Mouse (Mus musculus) G1E (cell line): ENCODE results near the gene Schip1. TPM values are rescaled to one million over a fixed set of nuclear protein-coding genes. Genes with fewer than 3 reads are reported as not detected.

Source experiments
- ATAC-seq: 2 replicates; pipeline ENCODE4 v1.8.0; 2016; ENCODE audit warnings: mild to moderate bottlenecking; ENCODE audit not compliant: insufficient number of reproducible peaks, poor library complexity, low FRiP score, severe bottlenecking; ENCODE audit errors: extremely low read depth
- DNase-seq: peaks from one replicate; pipeline ENCODE4 v3.0.0; 2012; ENCODE audit warnings: low spot score
- H3K27me3 ChIP-seq: 2 replicates; pipeline ENCODE4 v1.6.1; 2012; ENCODE audit warnings: mild to moderate bottlenecking, low read length, inconsistent platforms; ENCODE audit not compliant: insufficient read depth
- H3K36me3 ChIP-seq: replicated peaks from 2 replicates; pipeline ENCODE3; 2012; ENCODE audit warnings: mild to moderate bottlenecking, inconsistent platforms
- H3K4me1 ChIP-seq: 2 replicates; pipeline ENCODE4 v1.6.1; 2012; ENCODE audit warnings: low read depth, low read length, inconsistent platforms, mixed read lengths; ENCODE audit not compliant: insufficient read depth
- H3K4me3 ChIP-seq: 2 replicates; pipeline ENCODE4 v1.5.1; 2012; ENCODE audit warnings: low read depth, mild to moderate bottlenecking, inconsistent platforms, low read length, moderate library complexity, mixed read lengths
- H3K9me3 ChIP-seq: replicated peaks from 2 replicates; pipeline ENCODE4 v1.6.1; 2012; ENCODE audit warnings: inconsistent platforms
- CTCF ChIP-seq: IDR thresholded peaks from 2 replicates; pipeline ENCODE4 v1.5.1; 2012; ENCODE audit warnings: low read depth, low read length, inconsistent platforms, mixed read lengths
- GATA1 ChIP-seq: IDR thresholded peaks from 2 replicates; pipeline ENCODE4 v1.6.1; 2012; ENCODE audit warnings: borderline replicate concordance, low read length, inconsistent platforms, mixed read lengths
- GATA2 ChIP-seq: IDR thresholded peaks from 2 replicates; pipeline ENCODE4 v1.6.1; 2012; ENCODE audit warnings: low read depth, low read length, inconsistent platforms, borderline replicate concordance
- POLR2AphosphoS5 ChIP-seq: IDR thresholded peaks from 2 replicates; pipeline ENCODE4 v1.6.1; 2012; ENCODE audit warnings: low read depth, low read length, inconsistent platforms; ENCODE audit not compliant: insufficient replicate concordance
- TAL1 ChIP-seq: conservative IDR thresholded peaks from 2 replicates; pipeline ENCODE4 v1.6.1; 2012; ENCODE audit warnings: low read depth, low read length, inconsistent platforms, mixed read lengths
- polyA plus RNA-seq: library from polyadenylated mRNA; stranded (reverse); fragments of >175 nt; gene quantifications from 2 replicates; pipeline ENCODE4 v1.2.3, GENCODE M21; 2012
- total RNA-seq, 2 experiments: library from RNA; stranded (forward) in 1 of 2; stranded (reverse) in 1 of 2; fragments of 200-1000 nt in 1 of 2; fragments of >200 nt in 1 of 2; fragmentation: Nextera tagmentation in 1 of 2; gene quantifications; 2 replicates each; pipeline ENCODE4 v1.2.3; 2014 to 2017

Gene Schip1
- total and polyA plus RNA-seq, 3 experiments: 0.16 TPM; not detected in 2

DNA sequence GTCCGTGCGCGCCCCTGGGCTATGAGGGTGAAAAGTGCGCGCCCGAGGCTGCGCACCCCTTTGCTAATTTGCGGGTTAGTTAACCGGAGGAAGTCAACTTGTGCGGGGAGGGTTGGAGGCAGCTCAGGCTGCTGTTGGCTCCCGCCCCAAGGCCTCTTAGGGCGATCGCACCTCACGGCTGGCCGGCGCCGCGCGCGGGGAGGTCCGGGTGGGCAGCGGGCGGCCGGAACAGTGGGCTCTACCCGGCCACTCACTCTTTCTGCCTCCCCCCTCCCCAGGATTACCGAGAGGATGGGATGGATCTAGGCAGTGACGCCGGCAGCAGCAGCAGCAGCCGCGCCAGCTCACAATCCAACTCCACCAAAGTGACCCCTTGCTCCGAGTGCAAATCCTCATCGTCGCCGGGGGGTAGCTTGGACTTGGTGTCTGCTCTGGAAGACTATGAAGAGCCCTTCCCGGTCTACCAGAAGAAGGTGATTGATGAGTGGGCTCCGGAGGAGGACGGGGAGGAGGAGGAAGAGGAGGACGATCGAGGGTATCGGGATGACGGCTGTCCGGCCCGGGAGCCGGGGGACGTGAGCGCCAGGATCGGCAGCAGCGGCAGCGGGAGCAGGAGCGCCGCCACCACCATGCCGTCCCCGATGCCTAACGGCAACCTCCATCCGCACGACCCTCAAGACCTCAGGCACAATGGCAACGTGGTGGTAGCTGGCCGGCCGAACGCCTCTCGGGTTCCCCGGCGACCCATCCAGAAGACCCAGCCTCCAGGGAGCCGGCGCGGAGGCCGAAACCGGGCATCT lies 429.9 kb downstream of the Schip1 start:
- Histone ChIP-seq H3K9me3 (peaks cover 60% of the 10 kb centered on the region), H3K4me3 (peak overlapping the region; percentile 14; the same call in 1 of the 2 replicates), H3K4me1 (no peaks in the 10 kb centered on the region), H3K27me3 (no peaks in the 10 kb centered on the region), H3K36me3 (no peaks in the 10 kb centered on the region)
- TF ChIP-seq TAL1 (no peak), POLR2AphosphoS5 (no peak), GATA1 (no peak), GATA2 (no peak), CTCF (no peak)
- ATAC-seq (no peak), DNase-seq (no peak)

DNA sequence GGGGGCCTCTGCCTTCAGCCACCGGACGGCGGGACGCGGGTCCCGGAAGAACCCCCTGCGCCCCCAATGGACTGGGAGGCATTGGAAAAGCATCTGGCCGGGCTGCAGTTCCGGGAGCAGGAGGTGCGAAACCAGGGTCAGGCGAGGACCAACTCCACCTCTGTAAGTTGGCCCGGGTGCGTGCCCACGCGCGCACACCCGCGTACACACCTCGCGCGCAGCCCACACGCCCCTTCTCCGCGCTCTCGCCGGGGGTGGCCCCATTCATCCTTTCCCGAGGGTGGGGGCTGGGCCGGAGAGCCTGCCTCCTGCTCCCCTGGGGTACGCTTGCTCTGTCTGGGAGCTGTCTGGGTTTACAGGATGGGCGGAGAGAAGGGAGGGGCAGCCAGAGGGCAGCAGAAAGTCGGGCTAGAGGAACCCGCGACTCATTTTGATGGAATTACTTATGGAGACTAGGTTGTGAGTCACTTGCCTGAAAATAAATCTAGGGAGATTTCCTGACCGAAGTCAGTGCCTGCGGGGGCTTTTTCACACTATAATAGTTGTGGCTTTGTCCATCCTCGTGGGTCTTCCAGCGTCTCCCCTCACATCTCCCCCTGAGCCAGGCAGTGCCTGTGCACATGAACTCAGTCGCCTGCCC lies 430.6 kb downstream of the Schip1 start:
- Histone ChIP-seq H3K27me3 (no peaks in the 10 kb centered on the region), H3K36me3 (no peaks in the 10 kb centered on the region), H3K9me3 (peaks cover 62% of the 10 kb centered on the region), H3K4me3 (peak overlapping the region; percentile 14; the same call in 1 of the 2 replicates), H3K4me1 (no peaks in the 10 kb centered on the region)
- DNase-seq: no peak
- TF ChIP-seq GATA2 (no peak), GATA1 (no peak), TAL1 (no peak), POLR2AphosphoS5 (no peak), CTCF (no peak)
- ATAC-seq: no peak

- no peaks in the 10 kb centered on the region for H3K27me3 ChIP-seq
- ATAC-seq (no peak), DNase-seq (no peak)
- H3K36me3 ChIP-seq: no peaks in the 10 kb centered on the region
- no peaks in the 10 kb centered on the region for H3K4me1 ChIP-seq
- TF ChIP-seq GATA1 (no peak), TAL1 (no peak), GATA2 (no peak), CTCF (no peak), POLR2AphosphoS5 (no peak)
- H3K9me3 ChIP-seq: peaks cover 68% of the 10 kb centered on the region
- H3K4me3 ChIP-seq: no peak overlapping the region
Measured at GRCm38 (mm10) chr3:68495736-68496242, 431.2 kb downstream of the Schip1 start.

GRCm38 (mm10) chr3:68496513-68496912 lies 431.9 kb downstream of the Schip1 start:
- Histone ChIP-seq H3K4me1 (no peaks in the 10 kb centered on the region), H3K4me3 (no peak overlapping the region), H3K9me3 (peaks cover 68% of the 10 kb centered on the region), H3K36me3 (no peaks in the 10 kb centered on the region), H3K27me3 (no peaks in the 10 kb centered on the region)
- ATAC-seq: no peak
- no peak for TF ChIP-seq GATA2
- no peak for TF ChIP-seq GATA1
- no peak for TF ChIP-seq CTCF
- no peak for TF ChIP-seq POLR2AphosphoS5
- TF ChIP-seq TAL1: no peak
- DNase-seq: no peak

DNA sequence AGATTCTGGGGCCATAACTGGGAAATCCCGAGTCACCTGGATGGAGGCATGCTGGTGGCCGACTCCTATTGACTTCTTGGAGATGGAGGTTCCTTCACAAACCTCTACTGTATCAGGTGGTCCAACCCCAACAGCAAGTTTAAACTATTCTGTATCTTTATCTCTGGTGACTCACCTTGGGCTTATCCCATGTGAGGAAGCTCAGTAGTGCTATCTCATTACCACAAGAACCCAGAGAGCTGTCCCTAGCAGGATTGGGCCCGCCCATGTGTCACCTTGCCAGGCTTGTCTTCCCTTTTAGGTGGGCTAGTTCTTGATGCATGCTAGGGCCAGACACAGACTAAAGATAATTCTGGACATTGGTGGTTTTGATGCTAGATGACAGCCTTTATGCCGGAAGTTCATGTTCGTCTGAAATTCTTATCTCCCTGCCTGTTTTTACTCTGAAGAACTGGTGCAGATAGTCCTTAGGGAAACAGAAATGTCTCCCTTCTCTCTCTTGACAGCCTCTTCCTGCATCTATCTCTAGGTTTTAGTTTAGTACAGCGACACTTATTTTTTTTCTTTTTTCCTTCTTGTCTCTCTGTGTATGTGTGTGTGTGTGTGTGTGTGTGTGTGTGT lies 435.0 kb downstream of the Schip1 start:
- TF ChIP-seq GATA1: no peak
- TF ChIP-seq TAL1: no peak
- no peak for TF ChIP-seq GATA2
- no peak for TF ChIP-seq CTCF
- TF ChIP-seq POLR2AphosphoS5: no peak
- H3K36me3 ChIP-seq: no peaks in the 10 kb centered on the region
- peaks cover 42% of the 10 kb centered on the region for H3K9me3 ChIP-seq
- no peak for ATAC-seq
- no peaks in the 10 kb centered on the region for H3K27me3 ChIP-seq
- H3K4me1 ChIP-seq: no peaks in the 10 kb centered on the region
- H3K4me3 ChIP-seq: no peak overlapping the region
- DNase-seq: no peak

DNA sequence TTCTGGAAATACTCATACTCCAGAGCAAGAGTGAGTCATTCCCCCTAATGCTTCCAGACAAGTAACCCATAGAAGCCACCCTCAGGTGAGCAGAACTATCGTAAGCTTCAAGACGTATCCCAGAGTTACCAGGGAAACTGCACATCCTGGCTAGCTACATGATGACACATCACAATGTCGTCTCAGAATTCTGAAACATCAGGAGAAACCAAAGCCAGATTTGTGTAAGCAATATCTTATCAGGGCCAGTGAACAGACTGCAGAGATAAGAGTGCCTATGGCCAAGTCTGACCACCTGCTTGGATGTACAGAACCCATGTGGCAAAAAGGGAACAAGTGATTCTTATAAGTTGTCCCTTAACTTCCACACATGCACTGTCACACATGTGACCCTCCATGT lies 440.2 kb downstream of the Schip1 start:
- H3K4me3 ChIP-seq: no peak overlapping the region
- no peaks in the 10 kb centered on the region for H3K4me1 ChIP-seq
- peaks cover 33% of the 10 kb centered on the region for H3K9me3 ChIP-seq
- DNase-seq (no peak), ATAC-seq (no peak)
- no peaks in the 10 kb centered on the region for H3K27me3 ChIP-seq
- no peaks in the 10 kb centered on the region for H3K36me3 ChIP-seq
- TF ChIP-seq GATA1 (no peak), GATA2 (no peak), POLR2AphosphoS5 (no peak), CTCF (no peak), TAL1 (no peak)
